Mouse (Mus musculus) NIH3T3 (cell line): Measurements from ENCODE around the gene Smim5.

Experiments used
- DNase-seq: peaks from one replicate; pipeline ENCODE4 v3.0.0-alpha.2; 2012; ENCODE audit warnings: low read depth

Smim5 gene

DNA sequence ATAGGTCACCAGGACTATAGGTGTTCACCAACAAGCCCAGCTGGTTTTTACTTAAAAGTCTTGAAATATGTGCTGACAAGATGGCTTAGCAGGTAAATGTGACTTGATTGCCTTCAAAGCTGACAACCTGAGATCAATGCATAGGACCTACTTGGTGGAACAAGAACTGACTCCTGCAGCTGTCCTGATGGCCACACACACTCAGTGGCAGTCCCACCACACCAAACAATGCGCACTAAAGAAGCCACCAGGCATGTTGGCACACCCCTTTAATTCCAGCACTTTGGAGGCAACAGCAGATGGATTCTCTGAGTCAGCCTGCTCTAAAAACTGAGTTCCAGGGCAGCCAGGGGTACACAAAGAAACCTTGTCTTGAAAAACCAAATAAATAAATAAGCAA, 22.2 kb downstream of the Smim5 start:
- no peak for DNase-seq

DNA sequence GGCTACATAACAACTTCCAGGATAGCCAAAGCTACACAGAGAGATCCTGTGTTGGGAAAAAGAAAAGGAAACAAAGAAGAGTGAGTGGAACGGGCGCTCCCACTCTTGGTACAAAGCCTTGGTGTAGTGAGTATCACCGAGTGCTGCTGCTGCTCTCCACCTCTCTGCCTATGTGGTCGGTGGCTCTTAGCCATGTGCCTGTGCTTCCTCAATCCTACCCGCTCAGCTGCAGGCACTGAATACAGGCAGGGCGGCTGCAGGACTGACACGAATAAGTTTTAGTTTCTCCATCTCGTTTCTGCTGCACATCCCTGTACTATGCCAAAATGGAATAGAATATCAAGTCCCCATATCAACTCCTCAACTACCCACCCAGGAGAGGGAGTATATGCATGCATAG, 29.3 kb downstream of the Smim5 start:
- no peak for DNase-seq

DNA sequence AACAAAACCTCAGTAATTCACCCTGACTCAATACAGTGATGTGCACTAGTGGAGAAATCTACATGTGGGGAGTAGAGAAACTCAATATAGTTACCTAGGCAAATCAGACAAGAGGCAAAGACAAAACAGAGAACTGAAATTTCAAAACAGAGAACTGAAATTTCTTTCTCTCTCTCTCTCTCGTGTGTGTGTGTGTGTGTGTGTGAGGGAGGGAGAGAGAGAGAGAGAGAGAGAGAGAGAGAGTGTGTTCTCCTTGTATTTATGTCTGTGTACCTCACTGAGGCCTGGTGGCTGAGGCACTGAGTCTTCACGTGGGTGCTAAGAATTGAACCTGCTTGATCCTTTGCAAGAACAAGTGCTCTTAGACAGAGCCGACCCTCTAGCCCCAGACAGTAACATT, 30.1 kb downstream of the Smim5 start:
- DNase-seq = no peak

DNA sequence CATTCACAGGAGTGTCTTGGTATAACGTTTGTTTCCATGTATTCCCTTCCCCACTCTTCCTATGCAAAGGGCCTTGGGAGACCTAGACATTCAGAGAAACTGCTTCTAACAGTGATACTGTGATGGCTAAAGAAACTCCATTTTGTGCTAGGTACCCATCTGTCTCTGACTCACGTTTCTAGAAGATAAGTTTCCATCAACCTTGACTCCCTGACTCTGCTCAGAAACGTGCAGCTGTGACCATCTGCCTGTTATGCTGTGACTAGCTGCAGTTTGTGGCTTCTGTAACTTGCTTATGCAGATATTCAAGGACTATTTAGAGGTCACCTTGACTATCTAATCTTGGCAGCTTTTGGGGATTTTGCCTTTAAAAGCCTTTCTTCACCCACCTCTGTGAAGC, 31.5 kb downstream of the Smim5 start:
- no peak for DNase-seq

DNA sequence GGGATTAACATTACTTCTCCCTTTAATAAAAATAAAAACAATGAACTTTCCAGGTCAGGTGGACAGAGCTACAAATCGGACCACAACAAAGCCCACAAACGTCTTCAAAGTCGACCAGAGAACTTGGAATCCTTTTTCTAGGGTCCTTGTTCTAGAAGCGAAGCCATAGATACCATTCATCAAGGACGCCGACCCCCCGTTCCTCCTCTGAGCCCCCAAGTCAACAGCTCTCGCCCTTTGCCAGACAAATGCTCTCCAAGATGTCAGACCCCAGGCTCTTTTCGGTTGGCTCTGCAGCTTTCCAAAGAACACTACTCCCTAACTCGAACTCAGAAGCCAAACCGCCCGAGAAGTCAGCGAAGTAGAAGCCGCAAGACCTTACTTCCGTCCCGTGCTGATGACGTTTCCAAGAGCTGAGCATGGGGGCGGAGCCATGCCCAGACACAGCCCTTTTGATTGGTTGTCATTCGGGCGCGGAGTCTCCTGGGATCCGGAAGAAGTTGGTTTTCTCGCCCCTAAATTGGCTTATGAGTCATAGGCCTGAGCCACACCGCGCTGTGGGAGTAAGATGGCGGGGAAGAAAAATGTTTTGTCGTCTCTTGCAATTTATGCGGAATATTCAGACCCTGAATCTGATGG, 33.5 kb downstream of the Smim5 start, which contains the start of the genes Sap30bp and Recql5:
Gene Sap30bp (plus strand): TSS at position 175 of the 639 bp plus-strand sequence.
Gene Recql5 (minus strand): TSS at position 370 of the 639 bp plus-strand sequence.
- peak; percentile 99 for DNase-seq

DNA sequence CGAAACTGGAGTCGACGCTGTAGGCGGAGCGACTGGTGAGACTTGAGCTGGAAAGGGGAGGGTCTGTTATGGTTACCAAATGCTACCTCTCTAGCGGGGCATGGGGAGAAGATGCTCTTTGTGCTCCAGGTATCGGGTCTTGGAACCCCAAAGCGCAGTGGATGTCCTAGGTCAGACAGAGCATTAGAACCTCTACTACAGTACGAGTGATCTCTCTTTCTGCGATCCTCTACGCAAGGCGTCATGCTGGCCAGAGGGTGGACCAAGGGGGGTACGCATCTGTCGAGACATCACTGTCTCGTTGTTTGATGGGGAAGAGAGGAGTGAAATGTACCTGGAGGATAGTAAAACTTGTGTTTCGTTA, 34.0 kb downstream of the Smim5 start:
- DNase-seq = no peak

DNA sequence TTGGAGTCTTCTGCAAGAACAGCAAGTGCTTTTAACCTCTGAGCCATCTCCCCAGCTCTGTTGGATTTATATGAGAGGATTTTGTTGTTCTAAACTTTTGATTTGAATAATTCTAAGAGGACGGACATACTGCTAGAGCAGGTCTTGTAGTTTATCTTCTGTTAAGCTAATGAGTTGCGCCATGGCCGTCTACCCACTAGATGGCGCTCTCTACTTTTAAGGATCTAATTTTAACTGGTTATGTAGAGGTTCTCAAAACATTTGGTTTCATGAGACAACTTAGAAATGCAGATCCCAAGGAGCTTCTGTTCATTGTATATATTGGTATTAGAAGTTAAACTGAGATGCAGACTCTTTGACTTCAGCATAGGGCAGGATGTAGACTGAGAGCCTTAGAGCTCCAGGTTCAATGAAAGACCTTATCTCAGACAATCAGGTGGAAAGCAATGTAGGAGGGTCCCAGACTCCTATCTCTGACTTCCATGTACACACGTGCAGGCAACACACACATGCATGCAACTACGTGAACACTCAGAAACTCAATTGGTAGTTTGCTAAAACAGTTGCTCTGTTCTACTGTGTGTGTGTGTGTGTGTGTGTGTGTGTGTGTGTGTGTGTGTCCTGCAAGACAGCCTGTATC, 40.0 kb downstream of the Smim5 start:
- peak; percentile 92 for DNase-seq

DNA sequence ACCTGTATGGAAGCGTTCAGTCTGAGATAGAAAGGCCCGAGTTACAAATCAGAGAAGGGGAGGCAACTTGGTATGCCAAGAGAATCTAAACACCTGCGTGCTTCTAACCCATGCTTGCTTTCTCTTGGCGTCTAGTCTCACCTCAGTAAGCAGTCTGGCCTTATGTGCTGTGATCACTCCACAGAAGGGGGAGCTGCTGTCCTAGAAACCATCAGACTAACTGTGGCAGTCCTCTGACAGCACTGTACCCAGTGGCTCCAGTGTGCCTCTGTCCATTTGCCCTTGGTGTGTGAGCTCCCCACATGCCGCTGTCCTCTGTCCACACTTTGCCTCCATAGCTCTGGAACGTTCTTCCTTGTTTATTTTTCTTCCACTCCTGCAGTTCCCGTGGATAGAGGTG, 42.2 kb downstream of the Smim5 start:
- DNase-seq = no peak

DNA sequence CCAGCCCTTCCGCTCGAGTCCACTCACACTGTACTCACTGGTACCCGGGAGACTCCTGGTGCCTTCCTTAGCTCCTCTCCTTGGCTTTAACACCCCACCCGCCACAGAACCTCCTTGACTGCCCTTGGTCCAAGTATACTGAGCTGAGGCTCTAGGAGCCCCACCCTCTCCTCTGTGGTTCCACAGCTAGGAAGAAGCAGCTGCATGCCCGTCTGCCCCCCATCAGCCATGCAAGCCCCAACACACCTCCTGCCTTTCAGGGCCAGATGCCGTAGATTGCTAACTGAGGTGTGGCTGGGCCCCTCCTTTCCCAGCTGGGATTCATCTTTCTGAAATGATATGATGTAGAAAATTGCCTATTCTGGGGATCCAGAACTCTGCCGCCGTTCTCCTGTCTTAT, 45.5 kb downstream of the Smim5 start:
- DNase-seq = no peak

DNA sequence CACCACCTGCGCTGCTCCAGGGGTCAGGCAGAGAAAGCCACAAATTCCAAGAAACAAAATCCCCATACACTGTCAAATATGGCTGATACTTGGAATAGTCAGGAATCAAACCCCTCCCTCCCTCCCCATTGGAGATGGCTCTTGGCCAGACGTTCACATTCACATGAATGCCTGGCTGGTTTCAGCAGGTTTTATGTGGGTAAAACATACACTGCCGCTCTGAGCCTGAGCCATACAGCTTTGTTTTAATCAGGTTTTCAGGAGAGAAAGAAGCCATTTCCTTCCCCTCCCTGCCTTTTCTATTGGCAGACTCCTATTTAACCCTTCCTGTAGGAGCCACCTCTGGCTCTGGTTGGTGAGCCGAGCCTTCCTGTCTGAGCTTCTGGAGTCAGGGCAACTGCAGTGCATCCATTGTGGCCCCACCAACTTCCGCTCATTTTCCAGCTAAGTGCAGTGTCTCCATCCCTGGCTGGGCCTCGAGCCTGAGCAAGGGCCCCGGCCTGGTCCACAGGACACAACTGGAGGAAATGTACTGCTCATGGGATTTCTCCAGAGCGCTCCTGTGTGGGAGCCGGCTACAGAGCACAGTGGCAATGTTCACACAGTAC, 46.6 kb downstream of the Smim5 start:
- DNase-seq = no peak

DNA sequence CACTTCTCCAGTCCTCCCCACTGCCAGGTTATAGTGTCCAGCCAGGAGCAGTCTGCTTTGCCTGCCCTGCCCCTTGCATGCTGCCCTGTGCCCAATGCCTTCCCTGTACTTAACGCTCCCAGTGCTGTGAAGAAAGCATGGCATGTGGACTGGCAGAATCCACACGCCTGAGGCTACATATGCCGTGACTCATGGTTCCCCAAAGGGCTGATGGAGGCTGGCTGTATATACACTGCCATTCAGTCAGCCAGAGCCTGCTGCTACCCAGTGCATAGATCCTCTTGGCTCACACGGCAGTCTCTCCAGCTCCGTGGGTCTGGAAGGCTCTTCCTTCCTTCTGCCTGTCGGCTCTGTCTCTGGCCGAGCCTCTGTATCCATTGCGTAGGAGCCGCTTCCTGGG, 48.5 kb downstream of the Smim5 start:
- peak; percentile 62 for DNase-seq

DNA sequence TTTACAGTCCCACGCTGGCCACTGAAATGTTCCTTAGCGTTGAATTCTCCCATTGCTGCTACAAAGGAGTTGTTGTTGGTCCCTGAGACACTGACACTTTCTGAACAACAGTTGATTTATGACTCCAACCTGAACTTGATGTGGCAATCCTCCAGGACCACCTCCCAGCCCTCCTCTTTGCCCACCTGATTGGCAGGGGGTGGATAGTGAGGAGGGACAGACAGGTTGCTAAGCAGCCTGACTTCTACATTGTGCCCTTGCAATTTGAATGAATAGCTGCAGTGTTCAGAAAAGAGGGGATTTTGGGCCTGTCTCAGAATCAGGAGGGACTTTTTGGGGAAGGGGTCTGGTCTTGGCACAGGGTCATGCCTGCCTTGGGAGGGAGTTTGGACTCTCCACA, 51.0 kb downstream of the Smim5 start:
- DNase-seq = no peak

DNA sequence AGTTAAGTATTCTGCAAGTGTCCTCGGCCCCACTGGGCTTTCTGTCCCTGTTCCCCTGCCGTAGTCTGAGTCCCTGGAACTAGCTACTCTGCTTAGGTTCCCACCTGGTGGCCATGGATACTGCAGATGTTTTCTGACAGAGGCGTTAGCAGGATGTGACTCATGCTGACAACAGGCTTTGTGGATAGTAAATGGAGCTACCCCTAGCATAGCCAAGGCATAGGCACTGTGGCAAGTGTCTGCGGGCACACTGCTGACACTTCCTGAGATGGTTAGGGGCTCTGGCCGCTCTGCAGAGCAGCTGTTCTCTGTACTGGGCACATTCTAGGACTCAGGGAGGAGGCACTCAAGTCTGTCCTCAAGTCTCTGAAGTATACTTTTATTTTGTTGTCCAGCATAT, 54.9 kb downstream of the Smim5 start:
- peak; percentile 49 for DNase-seq

DNA sequence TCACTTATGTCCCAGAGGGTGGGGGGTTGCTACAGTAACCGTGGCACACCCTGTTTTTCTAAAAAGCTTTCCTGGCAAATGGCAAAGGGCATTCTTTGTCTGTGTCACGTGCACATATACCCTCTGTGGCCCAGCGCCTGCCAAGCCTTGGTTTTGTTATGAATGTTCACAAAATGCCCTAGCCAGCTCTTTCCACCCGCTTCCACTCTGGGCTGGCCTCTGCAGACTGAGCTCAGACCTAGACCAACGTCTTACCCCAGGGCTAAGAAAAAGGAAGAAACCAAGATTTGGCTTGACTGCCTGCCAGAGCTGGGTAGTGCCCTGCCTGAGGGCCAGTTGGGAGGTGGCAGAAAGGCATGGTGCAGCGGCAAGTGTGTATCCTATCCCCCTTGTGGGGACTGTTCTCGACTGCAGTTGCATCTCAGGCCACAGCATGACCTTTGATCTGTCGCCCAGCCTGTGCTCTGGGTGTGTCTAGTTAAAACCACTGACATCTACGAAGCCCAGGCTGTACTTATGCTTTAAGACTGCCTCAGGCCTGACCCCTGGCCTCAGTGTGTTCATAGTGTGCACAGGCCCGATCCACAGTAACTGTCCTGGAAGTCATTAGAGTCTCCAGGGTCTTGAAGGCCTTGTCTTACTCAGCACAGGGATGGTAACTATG, 55.6 kb downstream of the Smim5 start:
- peak; percentile 57 for DNase-seq
